Mouse (Mus musculus) urinary bladder, postnatal 14 days (tissue): ENCODE measurements around the gene Rfx6.
A peak's percentile ranks its signal among the peaks of the same experiment; 100 is the strongest.

Experiments
- DNase-seq: peaks from one replicate; pipeline ENCODE4 v3.0.0; 2021; ENCODE audit warnings: low spot score

The Rfx6 gene

DNA sequence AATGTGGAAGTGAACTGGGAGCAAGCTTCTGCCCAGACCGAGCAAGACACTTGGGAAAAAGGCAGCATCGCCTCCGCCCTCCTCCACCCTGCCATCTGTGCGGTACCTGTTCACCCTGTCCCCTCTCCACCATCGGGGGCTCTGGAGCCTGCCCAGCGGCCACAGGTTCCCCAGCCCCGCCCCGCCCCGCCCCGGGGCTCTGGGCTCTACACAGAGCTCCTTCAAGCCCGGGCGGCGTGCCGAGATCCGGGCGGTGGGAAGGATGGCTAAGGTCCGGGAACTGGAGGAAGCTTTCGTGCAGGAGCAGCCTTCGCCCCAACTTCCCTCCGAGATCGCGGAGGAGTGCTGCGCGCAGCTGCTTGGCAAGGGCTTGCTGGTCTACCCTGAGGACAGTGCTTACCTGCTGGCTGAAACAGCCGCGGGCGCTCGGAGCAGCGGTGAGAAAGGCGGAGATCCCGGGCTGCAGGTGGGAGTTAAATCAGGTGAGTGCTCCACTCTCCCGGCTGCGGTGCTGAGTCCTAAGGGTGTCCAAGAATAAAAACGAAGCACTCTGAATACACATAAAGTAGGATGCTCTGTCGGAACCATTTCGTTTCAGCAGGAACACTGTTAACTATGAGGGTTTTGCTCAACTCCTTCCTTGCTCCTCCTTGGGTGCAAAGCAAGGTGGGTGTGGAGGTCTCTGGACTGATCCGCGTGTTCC, at the start of gene Rfx6:
Gene Rfx6, plus strand, starts transcription at position 209 of the 703 bp plus-strand sequence.
- peak; percentile 8 for DNase-seq

- DNase-seq: no peak
Measured at GRCm38 (mm10) chr10:51631411-51632136, 46.0 kb upstream of the Rfx6 start, which contains the start of gene Gprc6a. Gprc6a (minus strand) TSS chr10:51631461.

GRCm38 (mm10) chr10:51649506-51650221, 27.9 kb upstream of the Rfx6 start:
- DNase-seq: no peak

- DNase-seq: no peak
Measured at GRCm38 (mm10) chr10:51657324-51657723, 20.2 kb upstream of the Rfx6 start.

DNA sequence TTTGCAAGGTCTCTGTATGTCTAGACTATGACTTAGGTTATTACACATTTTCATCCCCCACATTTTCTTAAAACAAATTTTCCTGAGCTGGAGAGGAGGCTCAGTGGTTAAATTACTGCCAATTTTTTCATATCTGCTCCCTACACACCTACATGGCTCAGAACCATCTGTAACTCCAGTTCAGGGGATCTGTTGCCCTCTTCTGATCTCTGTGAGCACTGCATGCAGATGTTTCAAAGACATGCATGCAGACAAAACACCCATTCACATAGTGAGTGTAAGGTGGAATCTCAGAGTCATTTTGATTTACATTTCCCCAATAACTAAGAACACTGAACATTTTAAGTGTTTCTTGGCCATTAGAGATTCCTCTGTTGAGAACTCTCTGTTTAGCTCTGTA, 8.2 kb upstream of the Rfx6 start:
- no peak for DNase-seq

GRCm38 (mm10) chr10:51671583-51671982, 6.0 kb upstream of the Rfx6 start:
- no peak for DNase-seq

- no peak for DNase-seq
Measured at GRCm38 (mm10) chr10:51672082-51672779, 5.3 kb upstream of the Rfx6 start.

- no peak for DNase-seq
Measured at GRCm38 (mm10) chr10:51678251-51678639, 689 bp downstream of the Rfx6 start.

DNA sequence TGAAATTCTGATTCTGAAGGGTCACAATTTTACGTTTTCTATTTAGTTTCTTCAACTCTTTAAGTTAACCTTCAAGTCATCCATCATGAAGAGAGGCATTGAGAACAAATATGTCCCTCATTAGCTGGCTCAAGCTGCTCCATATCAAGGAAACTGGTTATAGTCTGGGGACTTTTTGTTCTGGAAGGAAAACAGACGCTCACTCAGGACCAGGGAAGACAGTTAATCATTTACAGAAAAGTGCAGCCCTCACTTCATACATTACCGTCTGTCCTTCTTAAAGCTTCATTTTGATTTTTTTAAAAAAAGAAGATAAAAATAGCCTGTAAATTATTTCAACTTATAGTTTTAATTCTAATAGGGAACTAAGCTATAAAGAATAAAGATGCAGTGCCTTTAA, 43.3 kb downstream of the Rfx6 start:
- DNase-seq: no peak

DNA sequence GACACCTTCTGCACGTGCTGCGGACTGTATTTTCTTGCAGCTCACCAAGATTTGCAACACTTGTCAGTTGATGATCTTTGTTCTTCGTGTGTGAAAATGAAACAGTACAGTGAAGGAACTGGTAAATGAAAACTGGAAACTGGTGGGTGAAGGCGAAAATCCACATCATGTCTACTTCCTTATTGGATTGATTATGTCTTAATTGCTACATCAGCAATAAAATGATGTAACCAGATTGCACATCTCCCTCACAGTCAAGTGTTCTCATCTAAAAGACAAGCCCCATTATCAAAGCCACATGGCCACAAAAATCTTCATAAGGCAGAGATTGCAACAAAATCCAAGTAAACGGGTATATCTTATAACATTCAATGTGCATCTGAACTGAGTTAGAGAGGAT, 83.9 kb downstream of the Rfx6 start:
- no peak for DNase-seq

GRCm38 (mm10) chr10:51763241-51763640, 85.7 kb downstream of the Rfx6 start:
- DNase-seq: no peak

DNA sequence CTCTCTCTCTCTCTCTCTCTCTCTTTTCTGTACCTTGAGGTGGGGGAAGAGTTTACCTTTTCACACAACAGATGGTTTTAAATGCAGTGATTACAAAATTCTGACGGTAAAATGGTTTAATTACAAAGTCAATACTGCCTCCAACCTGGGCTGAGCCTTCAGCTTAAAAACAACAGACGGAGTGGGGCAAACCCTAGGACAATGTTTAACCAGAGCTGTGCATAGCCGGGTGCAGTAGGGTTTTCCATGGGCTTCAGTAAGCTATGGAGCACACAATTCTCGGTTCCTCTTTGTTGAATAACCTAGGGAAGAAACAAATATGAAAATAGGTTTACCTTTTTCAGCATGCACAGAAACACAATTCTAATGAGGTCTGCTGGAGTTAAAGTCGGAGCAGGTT, 90.9 kb downstream of the Rfx6 start:
- DNase-seq: no peak

GRCm38 (mm10) chr10:51769252-51769651, 91.7 kb downstream of the Rfx6 start:
- DNase-seq: no peak

DNA sequence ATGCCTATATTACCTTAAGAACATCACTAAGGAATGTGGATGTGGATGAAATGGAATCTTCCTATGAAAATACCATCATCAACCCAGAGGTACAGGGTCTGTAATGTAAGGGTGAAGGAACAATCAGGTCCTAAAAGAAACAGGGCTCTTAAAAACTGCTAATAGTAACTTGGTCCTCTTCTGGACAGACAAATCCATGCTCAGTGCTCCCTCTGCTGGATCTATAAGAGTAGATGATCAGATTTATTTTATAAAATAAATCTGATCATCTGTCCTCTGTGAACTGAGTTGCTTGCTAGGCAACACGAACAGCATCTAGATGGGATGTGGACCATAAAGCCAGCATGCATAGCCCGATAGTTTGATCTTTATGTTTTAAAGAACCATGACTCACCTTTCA, 102.1 kb downstream of the Rfx6 start:
- no peak for DNase-seq
